Mouse (Mus musculus) thymus, postnatal 4 days (tissue): ENCODE measurements around the gene Fxyd4.

Experiments used
- DNase-seq: peaks from one replicate; pipeline ENCODE4 v3.0.0; 2021

Fxyd4 gene

DNA sequence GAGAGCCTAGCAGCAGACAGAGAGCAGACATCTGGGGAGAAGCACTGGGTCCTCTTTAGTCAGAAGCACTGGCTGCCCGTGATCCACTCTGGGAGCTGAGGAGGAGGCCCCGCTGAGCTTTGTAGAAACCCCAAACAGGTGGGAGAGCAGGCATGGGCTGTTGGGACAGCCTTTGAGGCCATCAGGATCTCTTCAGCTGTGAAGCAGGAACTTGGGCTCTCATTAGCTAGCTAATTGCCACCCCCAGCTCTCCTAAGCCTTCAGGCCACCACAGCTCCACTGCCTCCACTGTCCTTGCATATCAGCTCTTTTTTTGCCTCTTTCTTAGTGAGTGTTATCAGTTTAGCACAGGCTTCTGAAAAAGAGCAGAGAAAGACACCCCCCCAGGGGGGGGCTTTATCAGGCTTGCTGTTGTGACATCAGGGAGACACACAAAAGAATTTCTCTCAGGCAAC lies 48.8 kb downstream of the Fxyd4 start:
- DNase-seq: no peak

DNA sequence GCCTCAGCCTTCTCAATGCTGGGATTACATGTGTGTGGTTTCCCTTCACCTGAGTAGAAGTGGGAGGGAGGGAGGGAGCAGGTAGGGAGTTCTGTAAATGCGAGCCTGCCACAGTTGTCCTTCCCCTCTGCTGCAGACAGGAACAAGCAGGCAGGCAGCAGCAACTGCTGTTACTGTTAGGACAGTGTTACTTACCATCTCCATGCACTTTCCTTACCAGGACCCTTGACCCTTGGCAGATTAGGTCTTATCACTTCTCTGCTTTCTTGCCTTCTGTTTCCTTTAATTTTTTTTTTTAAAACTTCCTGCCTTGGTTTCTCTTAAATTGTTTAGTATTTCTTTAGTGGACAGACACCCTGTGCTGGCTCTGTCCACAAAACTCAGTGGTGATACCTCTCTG lies 49.5 kb downstream of the Fxyd4 start:
- no peak for DNase-seq

DNA sequence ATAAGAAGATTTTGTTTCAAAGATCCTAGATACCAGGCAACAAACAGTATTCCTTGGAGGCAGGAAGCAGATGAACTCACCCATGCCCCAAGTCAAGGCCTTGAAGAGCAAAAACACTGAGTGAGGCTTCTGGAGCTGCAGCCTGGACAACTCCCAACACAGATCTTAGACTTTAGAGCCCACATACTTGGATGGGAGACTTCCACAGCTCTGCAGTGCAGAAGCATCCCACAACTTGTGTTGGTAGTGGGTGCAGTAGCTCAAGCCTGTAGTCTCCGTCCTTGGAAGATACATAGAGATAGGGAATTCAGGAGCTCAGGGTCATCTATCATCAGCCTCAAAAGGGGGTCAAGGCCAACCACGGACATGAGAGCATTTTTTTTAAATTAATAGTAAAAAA lies 51.5 kb downstream of the Fxyd4 start:
- no peak for DNase-seq
